Mouse (Mus musculus) cerebellum, adult 2 months (tissue): ENCODE results near the gene Bad.

Experiments used
- CTCF ChIP-seq: fragments of 200-500 bp; IDR thresholded peaks from 2 replicates; pipeline ENCODE4 v1.5.1; 2011; ENCODE audit warnings: low read depth, mild to moderate bottlenecking, control low read depth, low read length, moderate library complexity, borderline replicate concordance; ENCODE audit not compliant: insufficient read depth
- POLR2A ChIP-seq: fragments of 200-500 bp; IDR thresholded peaks from 2 replicates; pipeline ENCODE4 v1.6.1; 2011; ENCODE audit warnings: low read length, control low read depth, borderline replicate concordance; ENCODE audit not compliant: insufficient read depth

- TF ChIP-seq POLR2A (no peak), CTCF (peak; percentile 17; the same call in 1 of the 2 replicates)
Observed at GRCm38 (mm10) chr19:6969665-6970381, 28.2 kb downstream of the Bad start.
